Mouse (Mus musculus) stomach, postnatal 0 days (tissue): ENCODE results near the gene Pitpnm3.

Source experiments
- CTCF ChIP-seq: IDR thresholded peaks from 2 replicates; pipeline ENCODE4 v1.5.1; 2016; ENCODE audit warnings: antibody characterized with exemption, low read depth, mild to moderate bottlenecking, moderate library complexity
- EP300 ChIP-seq: optimal IDR thresholded peaks from 2 replicates; pipeline ENCODE3; 2016; ENCODE audit warnings: antibody characterized with exemption

GRCm38 (mm10) chr11:72016518-72017252 is 118.9 kb downstream of the Pitpnm3 start:
- TF ChIP-seq CTCF (0 out of 2 replicates have a peak, but pooled peaks have one; percentile 11), EP300 (no peak)
